Mouse (Mus musculus) forebrain, embryonic 16.5 days (tissue): ENCODE measurements around the gene Cxcl16. TPM values are rescaled to one million over a fixed set of nuclear protein-coding genes. Genes with fewer than 3 reads are reported as not detected.
"Not testable (repeated sequence)": the region's sequence is repeated elsewhere in the genome, so short reads cannot be mapped to it uniquely, and the experiment has no call there.

ENCODE experiments used
- ATAC-seq: fragments of 200-750 bp; cut with Nextera tagmentation; 2 replicates; pipeline ENCODE4 v1.8.0; 2017; ENCODE audit warnings: mild to moderate bottlenecking, moderate library complexity
- H3K27ac ChIP-seq: fragments of 300-500 bp; sonication (generic); 2 replicates; pipeline ENCODE4 v1.5.1; 2014; ENCODE audit warnings: low read length, control low read depth
- H3K27me3 ChIP-seq: fragments of 300-500 bp; sonication (generic); replicated peaks from 2 replicates; pipeline ENCODE4 v1.6.1; 2014; ENCODE audit warnings: low read length; ENCODE audit not compliant: control insufficient read depth, insufficient read depth
- H3K36me3 ChIP-seq: fragments of 300-500 bp; sonication (generic); 2 replicates; pipeline ENCODE4 v1.6.1; 2014; ENCODE audit not compliant: control insufficient read depth, insufficient read depth
- H3K4me1 ChIP-seq: fragments of 300-500 bp; sonication (generic); replicated peaks from 2 replicates; pipeline ENCODE4 v1.6.1; 2014; ENCODE audit warnings: low read length; ENCODE audit not compliant: control insufficient read depth, insufficient read depth
- H3K4me2 ChIP-seq: fragments of 300-500 bp; sonication (generic); 2 replicates; pipeline ENCODE4 v1.6.1; 2014; ENCODE audit warnings: mild to moderate bottlenecking, low read length, control low read depth
- H3K4me3 ChIP-seq: fragments of 300-500 bp; sonication (generic); replicated peaks from 2 replicates; pipeline ENCODE4 v1.5.1; 2014; ENCODE audit warnings: mild to moderate bottlenecking, low read length, control low read depth
- H3K9ac ChIP-seq: fragments of 300-500 bp; sonication (generic); replicated peaks from 2 replicates; pipeline ENCODE4 v1.6.1; 2014; ENCODE audit warnings: low read depth, low read length, control low read depth
- H3K9me3 ChIP-seq: fragments of 300-500 bp; sonication (generic); 2 replicates; pipeline ENCODE4 v1.6.1; 2016; ENCODE audit warnings: low read length; ENCODE audit not compliant: control insufficient read depth
- WGBS: fragments of 180-500 bp; shearing (Covaris S2); extraction: QIAGEN DNeasy Blood & Tissue Kit; methylation state at CpG from one replicate; pipeline ENCODE4 v1.1.7; 2014; 5-methylcytosine and 5-hydroxymethylcytosine counted together
- polyA plus RNA-seq: library from polyadenylated mRNA; unstranded; fragments of >200 nt; fragmentation: Nextera tagmentation; extraction: Ambion mirVana; gene quantifications from 2 replicates; pipeline ENCODE4 v1.2.1, GENCODE M21; 2015

Cxcl16 gene
- polyA plus RNA-seq, 1 experiment from 2014 or later, result 2.0 TPM

DNA sequence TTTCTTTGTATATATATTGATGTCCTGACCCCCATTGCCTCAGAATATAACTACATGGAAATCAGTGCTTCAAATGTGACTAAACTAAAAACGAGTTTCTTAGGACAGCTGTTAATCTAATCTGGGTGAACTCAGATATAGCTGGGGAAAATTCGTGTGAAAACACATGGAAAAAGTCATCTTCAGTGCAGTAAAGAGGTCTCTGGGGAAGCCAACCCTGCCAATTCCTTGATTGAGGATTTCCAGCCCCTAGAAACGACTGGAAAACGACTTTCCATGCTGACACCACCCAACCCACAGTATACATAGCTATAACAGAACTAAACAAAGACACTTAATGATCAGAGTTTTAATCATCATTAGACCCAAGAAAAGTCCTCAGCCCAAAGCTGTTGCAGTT, 28.0 kb upstream of the Cxcl16 start:
- 61% methylated on average over 4 of the region's 4 CpGs for WGBS
- Histone ChIP-seq H3K27ac (no peak overlapping the region), H3K36me3 (no peaks in the 10 kb centered on the region), H3K4me3 (no peak overlapping the region), H3K27me3 (no peaks in the 10 kb centered on the region), H3K4me1 (no peaks in the 10 kb centered on the region), H3K9me3 (no peaks in the 10 kb centered on the region), H3K4me2 (no peak overlapping the region), H3K9ac (no peak overlapping the region)
- ATAC-seq, result no peak

DNA sequence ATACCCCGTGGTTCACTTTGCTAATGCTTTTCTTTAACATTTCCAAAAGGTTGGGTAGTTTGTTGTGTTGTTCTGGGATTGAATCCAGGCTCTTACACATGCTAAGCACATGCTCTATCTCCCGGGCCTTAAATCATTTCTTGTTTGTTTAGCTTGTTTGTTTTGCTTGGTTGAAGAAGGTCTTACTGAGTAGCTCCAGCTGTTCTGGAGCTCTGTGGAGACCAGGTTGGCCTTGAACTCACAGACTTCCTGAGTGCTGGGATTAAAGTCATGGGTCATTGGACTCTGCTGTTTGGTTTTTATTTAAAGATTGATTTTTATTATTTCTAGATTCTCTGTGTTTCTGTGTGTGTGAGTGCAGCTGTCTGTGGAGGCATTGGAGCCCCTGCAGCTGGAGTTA, 25.7 kb upstream of the Cxcl16 start:
- no peaks in the 10 kb centered on the region for H3K27me3 ChIP-seq
- H3K4me1 ChIP-seq, result no peaks in the 10 kb centered on the region
- no peak overlapping the region for H3K27ac ChIP-seq
- no peak overlapping the region for H3K9ac ChIP-seq
- no peak for ATAC-seq
- H3K4me2 ChIP-seq, result no peak overlapping the region
- no peaks in the 10 kb centered on the region for H3K36me3 ChIP-seq
- H3K4me3 ChIP-seq, result no peak overlapping the region
- no peaks in the 10 kb centered on the region for H3K9me3 ChIP-seq
- WGBS, result 52% methylated on average over 2 of the region's 2 CpGs

DNA sequence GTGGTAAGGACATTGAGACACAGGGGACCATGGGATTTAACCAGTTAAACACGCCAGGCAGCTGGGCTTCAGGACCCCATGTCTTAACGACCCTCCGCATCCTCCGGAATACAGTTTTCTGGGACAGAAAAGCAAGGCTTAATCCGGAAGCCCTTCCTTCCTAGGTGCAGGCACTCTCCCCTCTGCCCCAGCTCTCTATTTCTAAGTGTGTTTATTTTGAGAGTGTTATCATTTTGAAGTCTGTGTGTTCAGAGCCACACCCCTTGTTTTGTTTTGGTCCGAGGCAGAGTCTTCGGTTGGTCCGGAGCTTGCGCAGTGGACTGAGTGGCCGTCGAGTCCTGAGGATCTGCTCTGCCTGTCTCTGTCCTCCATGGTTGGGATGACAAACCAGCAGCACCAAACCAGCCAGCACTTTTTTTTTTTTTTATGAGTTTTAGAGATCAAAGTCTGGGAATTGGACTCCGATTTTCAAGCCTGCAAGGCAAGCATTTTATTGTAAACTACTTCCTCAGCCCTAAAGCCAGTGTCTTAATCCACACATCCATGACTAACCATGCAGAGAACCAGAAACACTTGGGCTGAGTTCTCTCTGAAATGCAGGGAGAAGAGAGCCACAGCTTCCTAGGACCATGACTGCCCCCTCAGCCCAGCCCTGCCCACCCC, 15.2 kb upstream of the Cxcl16 start:
- no peak overlapping the region for H3K4me3 ChIP-seq
- WGBS, result 83% methylated on average over 12 of the region's 12 CpGs
- H3K4me1 ChIP-seq, result no peaks in the 10 kb centered on the region
- H3K9me3 ChIP-seq, result no peaks in the 10 kb centered on the region
- H3K27me3 ChIP-seq, result no peaks in the 10 kb centered on the region
- H3K36me3 ChIP-seq, result no peaks in the 10 kb centered on the region
- no peak for ATAC-seq
- H3K4me2 ChIP-seq, result no peak overlapping the region
- H3K27ac ChIP-seq, result no peak overlapping the region
- no peak overlapping the region for H3K9ac ChIP-seq

DNA sequence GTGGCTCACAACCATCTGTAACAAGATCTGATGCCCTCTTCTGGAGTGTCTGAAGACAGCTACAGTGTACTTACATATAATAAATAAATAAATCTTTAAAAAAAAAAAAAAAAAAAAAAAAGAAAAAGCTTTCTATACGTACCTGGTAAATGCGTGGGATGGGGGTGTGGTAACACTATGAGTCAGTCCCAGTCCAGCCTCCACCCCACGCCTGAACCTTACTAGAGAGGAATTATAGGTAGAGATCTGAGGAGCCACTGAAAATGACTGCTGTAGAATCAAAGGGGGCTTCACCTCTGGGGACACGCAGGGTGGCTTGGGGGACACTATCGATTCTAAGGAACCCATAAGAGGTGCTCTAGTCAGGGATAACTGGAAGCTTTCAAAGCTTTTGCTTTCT, 13.5 kb upstream of the Cxcl16 start:
- H3K4me2 ChIP-seq, ATAC-seq, H3K9ac ChIP-seq, H3K9me3 ChIP-seq, H3K27me3 ChIP-seq, H3K36me3 ChIP-seq, H3K27ac ChIP-seq, H3K4me1 ChIP-seq, H3K4me3 ChIP-seq: not testable (repeated sequence)
- 93% methylated on average over 5 of the region's 5 CpGs for WGBS

DNA sequence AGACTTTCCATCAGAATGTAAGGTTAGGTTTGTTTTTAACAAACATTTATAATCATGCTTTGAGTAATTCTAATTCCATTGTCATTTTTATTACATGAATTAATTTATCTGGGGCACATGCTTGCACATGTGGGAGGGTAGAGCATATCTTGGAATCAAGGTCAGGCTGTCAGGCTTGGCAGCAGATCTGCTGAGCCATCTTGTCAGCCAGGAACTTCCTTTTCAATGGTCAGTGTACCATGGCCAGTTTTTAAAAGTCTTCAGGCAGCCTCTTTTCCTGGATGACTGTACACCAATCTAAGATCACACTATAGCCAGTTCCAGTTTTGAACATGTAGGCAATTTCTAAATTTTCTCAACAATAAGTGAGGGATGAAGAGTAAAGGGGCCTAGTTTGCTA, 12.9 kb upstream of the Cxcl16 start:
- Histone ChIP-seq H3K9me3 (no peaks in the 10 kb centered on the region), H3K36me3 (no peaks in the 10 kb centered on the region), H3K27ac (no peak overlapping the region), H3K4me1 (no peaks in the 10 kb centered on the region), H3K9ac (no peak overlapping the region), H3K4me3 (no peak overlapping the region), H3K4me2 (no peak overlapping the region), H3K27me3 (no peaks in the 10 kb centered on the region)
- no peak for ATAC-seq

DNA sequence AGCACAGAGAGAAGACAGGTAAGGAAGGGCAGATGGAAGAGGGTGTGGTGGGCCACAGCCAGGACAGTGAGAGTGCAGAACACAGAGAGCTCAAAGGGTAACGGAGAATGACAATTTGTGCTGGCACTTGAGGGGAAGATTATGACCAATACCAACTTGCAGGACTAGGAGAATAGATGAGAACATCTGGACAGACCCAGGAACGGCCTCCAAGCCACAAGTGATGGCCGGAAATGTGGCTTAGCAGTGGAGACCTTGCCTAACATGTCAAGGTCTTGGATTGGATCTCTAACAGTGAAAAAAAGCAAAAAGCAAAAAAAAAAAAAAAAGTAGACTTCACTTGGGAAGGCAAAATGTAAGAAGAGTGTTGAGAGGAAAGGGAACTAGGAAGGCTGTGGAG, 10.0 kb upstream of the Cxcl16 start:
- WGBS, result 85% methylated on average over 3 of the region's 3 CpGs
- Histone ChIP-seq H3K36me3 (no peaks in the 10 kb centered on the region), H3K9ac (no peak overlapping the region), H3K27ac (no peak overlapping the region), H3K4me1 (peaks cover 12% of the 10 kb centered on the region), H3K27me3 (0 out of 2 replicates have a peak, but pooled peaks cover 2% of the 10 kb centered on the region), H3K4me2 (no peak overlapping the region), H3K9me3 (no peaks in the 10 kb centered on the region), H3K4me3 (no peak overlapping the region)
- ATAC-seq, result no peak

DNA sequence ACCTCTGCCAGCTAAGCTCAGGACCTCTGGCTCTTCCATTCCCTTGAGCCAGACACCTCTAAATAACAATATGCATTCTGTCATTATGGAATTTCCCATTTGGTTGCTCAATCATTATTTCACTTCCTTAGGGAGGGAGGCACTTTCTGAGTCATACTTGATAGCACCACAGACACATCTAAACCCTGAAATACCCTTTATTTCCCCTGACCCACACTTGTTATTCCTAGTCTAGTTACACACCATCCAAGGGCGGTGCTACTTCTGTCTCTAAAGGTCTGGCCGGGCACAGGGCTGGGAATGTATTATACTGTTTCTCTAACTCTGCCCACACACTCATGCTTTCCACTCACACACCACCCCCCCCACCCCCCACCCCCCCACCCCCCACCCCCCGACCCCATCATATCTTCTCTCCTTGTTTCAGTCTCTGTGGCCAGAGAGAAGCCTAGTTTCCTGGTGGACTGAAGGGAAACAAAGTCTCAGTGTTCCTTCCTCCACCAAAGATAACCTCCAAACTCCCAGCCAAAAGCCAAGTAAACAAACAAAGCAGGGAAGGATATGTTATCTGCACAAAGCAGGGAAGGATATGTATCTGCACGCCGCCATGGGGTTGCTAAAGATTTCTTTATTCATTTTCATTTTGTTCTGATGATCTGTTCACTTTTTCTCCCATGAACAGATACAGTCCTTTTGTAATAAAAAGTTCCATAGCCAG, 8.3 kb upstream of the Cxcl16 start:
- H3K4me1 ChIP-seq, result peaks cover 12% of the 10 kb centered on the region
- H3K4me2 ChIP-seq, result no peak overlapping the region
- no peak overlapping the region for H3K4me3 ChIP-seq
- H3K36me3 ChIP-seq, result no peaks in the 10 kb centered on the region
- 0 out of 2 replicates have a peak, but pooled peaks cover 5% of the 10 kb centered on the region for H3K27me3 ChIP-seq
- H3K9ac ChIP-seq, result no peak overlapping the region
- H3K27ac ChIP-seq, result no peak overlapping the region
- WGBS, result 82% methylated on average over 5 of the region's 5 CpGs
- no peaks in the 10 kb centered on the region for H3K9me3 ChIP-seq
- no peak for ATAC-seq

DNA sequence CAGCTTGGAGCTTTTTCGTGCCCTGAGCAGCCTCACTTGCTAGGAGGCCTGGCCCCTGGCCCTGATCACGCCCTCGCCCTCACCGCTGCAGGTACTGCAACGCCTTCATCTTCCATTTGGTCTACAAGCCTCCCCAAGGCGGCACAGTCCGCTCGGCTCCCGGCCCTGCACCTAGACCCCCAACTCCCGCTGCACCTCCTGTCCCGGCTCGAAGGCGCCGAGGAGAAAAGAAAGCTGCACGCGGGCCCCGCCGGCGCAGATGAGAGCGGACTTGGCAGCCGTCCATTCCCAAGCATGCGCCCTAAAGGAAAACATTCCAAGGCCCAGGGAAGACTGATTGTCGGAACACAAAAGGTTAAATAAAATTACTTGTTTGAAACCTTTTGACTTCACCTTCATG, 6.0 kb upstream of the Cxcl16 start:
- 5% methylated on average over 23 of the region's 23 CpGs for WGBS
- Histone ChIP-seq H3K9me3 (no peaks in the 10 kb centered on the region), H3K4me1 (peaks cover 12% of the 10 kb centered on the region), H3K4me2 (peak overlapping the region; percentile 53), H3K27ac (no peak overlapping the region), H3K27me3 (0 out of 2 replicates have a peak, but pooled peaks cover 5% of the 10 kb centered on the region), H3K36me3 (no peaks in the 10 kb centered on the region), H3K9ac (peak overlapping the region; percentile 51), H3K4me3 (peak overlapping the region; percentile 21)
- ATAC-seq, result no peak

DNA sequence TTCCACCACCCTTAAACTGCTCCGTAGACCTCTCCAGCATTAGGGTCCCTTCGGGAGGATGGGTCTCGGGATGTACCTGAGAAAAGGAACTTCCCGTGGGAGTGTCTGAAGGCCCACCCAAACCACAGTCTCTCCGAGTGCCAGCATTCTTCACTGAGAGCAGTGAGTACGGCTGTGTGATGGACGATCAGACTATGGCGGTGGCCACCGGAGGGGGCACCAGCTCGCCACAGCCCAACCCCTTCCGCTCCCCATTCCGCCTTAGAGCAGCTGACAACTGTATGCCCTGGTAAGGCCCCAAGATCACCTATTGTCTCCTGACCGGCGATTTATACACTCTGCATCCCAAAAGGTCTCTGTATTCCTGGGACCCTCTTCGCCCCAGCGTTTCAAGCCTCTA, 5.4 kb upstream of the Cxcl16 start:
- H3K27me3 ChIP-seq, result peaks cover 10% of the 10 kb centered on the region; the same call in 1 of the 2 replicates
- no peaks in the 10 kb centered on the region for H3K36me3 ChIP-seq
- H3K4me2 ChIP-seq, result peak overlapping the region; percentile 53
- H3K27ac ChIP-seq, result no peak overlapping the region
- peak overlapping the region; percentile 21; the same call in 1 of the 2 replicates for H3K4me3 ChIP-seq
- ATAC-seq, result no peak
- peaks cover 12% of the 10 kb centered on the region for H3K4me1 ChIP-seq
- H3K9ac ChIP-seq, result peak overlapping the region; percentile 30
- 24% methylated on average over 16 of the region's 16 CpGs for WGBS
- no peaks in the 10 kb centered on the region for H3K9me3 ChIP-seq
